17 mouse cellular contexts compared by ENCODE assay signal in the genomic region with DNA sequence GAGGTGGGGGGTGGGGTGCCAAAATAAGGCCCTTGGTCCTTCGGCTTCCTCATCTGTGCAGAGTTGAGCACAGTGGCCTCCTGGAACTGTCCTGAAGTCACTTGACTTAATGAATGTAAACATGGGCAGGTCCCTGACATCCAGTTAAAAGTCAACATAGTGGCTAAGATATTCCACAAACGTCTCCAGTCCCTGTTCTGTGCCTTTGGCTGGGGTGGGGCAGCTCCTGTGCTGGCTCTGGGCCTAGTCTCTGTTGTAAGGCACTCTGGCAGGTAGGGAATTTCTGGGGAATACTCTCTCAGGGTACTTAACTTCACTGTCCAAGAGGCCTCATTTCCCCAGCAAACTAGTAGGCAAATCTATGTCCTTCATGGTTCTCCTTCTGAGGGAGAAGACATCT. TPM values are rescaled to one million over a fixed set of nuclear protein-coding genes. Genes with fewer than 3 reads are reported as not detected.
A peak's percentile ranks its signal among the peaks of the same experiment; 100 is the strongest.
DNase-seq lines count a peak whose midpoint lies in the region; ATAC-seq and TF ChIP-seq lines count a peak whose summit lies in the region.
"Had no signal": no experiment of that assay in that cellular context is flagged by ENCODE, and none has a peak within 500 bp of the region (broad histone marks: within the 10 kb centered on the region; RNA-seq: fewer than 3 reads in every experiment).

No protein-coding gene starts in this region.

- H3K4me1 ChIP-seq in bone marrow, adult 2 months (ENCODE audit: control insufficient read depth, insufficient read depth, low read length): peaks cover 3% of the 10 kb centered on the region; the same call in 1 of the 2 replicates
- peaks cover 4% of the 10 kb centered on the region; the same call in 1 of the 2 replicates for H3K4me1 ChIP-seq in intestine, embryonic 14.5 days (replicated peaks; ENCODE audit: control insufficient read depth, insufficient read depth, low read length)
- H3K4me1 ChIP-seq: forebrain, embryonic 15.5 days; neural tube, embryonic 12.5 days had no signal

- ATAC-seq in intestine, embryonic 14.5 days (replicated peaks; ENCODE audit: low FRiP score, low TSS enrichment, low read depth): no peak
- ATAC-seq: forebrain, embryonic 15.5 days; inflammation-experienced regulatory T-cells, adult 6 months had no signal

- H3K9ac ChIP-seq in intestine, embryonic 14.5 days (ENCODE audit: low read length): no peak overlapping the region
- H3K9ac ChIP-seq: forebrain, embryonic 15.5 days; neural tube, embryonic 12.5 days had no signal

- no peak overlapping the region for H3K4me3 ChIP-seq in bone marrow, adult 2 months (replicated peaks; ENCODE audit: control insufficient read depth, low read depth, low read length)
- H3K4me3 ChIP-seq in intestine, embryonic 14.5 days (ENCODE audit: low read depth, low read length): no peak overlapping the region
- H3K4me3 ChIP-seq: forebrain, embryonic 15.5 days; gastrocnemius, adult 2 months; megakaryocyte, embryonic 14.5 days; neural tube, embryonic 12.5 days had no signal

- H3K9me3 ChIP-seq in intestine, embryonic 14.5 days (ENCODE audit: control insufficient read depth, low read length): no peaks in the 10 kb centered on the region
- H3K9me3 ChIP-seq: forebrain, embryonic 15.5 days; megakaryocyte, embryonic 14.5 days; neural tube, embryonic 12.5 days had no signal

- WGBS in bone marrow, adult 2 months: 71% methylated on average over 2 of the region's 2 CpGs
- WGBS in intestine, embryonic 14.5 days: 41% methylated on average over 2 of the region's 2 CpGs

- peak; percentile 51 for DNase-seq in intestine, embryonic 14.5 days (ENCODE audit: low spot score)
- DNase-seq in lung, adult 18-20 months: peak; percentile 73 to 82
- peak; percentile 36 to 57 for DNase-seq in lung, postnatal 4 days
- DNase-seq in gastrocnemius, adult 18-20 months (ENCODE audit: low spot score): no peak
- DNase-seq in kidney, postnatal 10 days: no peak
- DNase-seq in urinary bladder, postnatal 10 days (ENCODE audit: low spot score): no peak
- DNase-seq: cerebellum, adult 18-20 months; gastrocnemius, adult 2 months; heart, adult 18-20 months; kidney, postnatal 36 days; right cerebral cortex, postnatal 4 days had no signal

- no peak for TF ChIP-seq CTCF in bone marrow, adult 2 months (IDR thresholded peaks at IDR 0.05; ENCODE audit: control insufficient read depth, insufficient read depth, low read length)

- no peak for TF ChIP-seq POLR2A in bone marrow, adult 2 months (IDR thresholded peaks at IDR 0.05; ENCODE audit: borderline replicate concordance, control insufficient read depth, low read depth, low read length)

- H3K4me2 ChIP-seq in intestine, embryonic 14.5 days (ENCODE audit: low read length): no peak overlapping the region
- H3K4me2 ChIP-seq: forebrain, embryonic 15.5 days; neural tube, embryonic 12.5 days had no signal

- no peaks in the 10 kb centered on the region for H3K36me3 ChIP-seq in intestine, embryonic 14.5 days (ENCODE audit: control insufficient read depth, insufficient read depth, low read length)
- H3K36me3 ChIP-seq: forebrain, embryonic 15.5 days; G1E; neural tube, embryonic 12.5 days had no signal

- no peaks in the 10 kb centered on the region for H3K27me3 ChIP-seq in intestine, embryonic 14.5 days (replicated peaks; ENCODE audit: control insufficient read depth, insufficient read depth, low read length)
- H3K27me3 ChIP-seq: forebrain, embryonic 15.5 days; neural tube, embryonic 12.5 days had no signal

- H3K27ac ChIP-seq in bone marrow, adult 2 months (ENCODE audit: control insufficient read depth, insufficient read depth, low read depth, low read length, poor library complexity): peak overlapping the region; percentile 75
- no peak overlapping the region for H3K27ac ChIP-seq in intestine, embryonic 14.5 days (ENCODE audit: low read depth)
- H3K27ac ChIP-seq: forebrain, embryonic 15.5 days; gastrocnemius, adult 2 months; neural tube, embryonic 12.5 days had no signal

RNA-seq across cellular contexts. Expression of a gene that starts 4.9 kb away (rescaled TPM):
- polyA plus RNA-seq in bone marrow, adult 2 months (2011; ENCODE audit: insufficient read depth, insufficient read length, low replicate concordance, missing spikeins): 12.5 and 26.2 TPM in 2 replicates
- 20.2 and 20.9 TPM in 2 replicates for polyA plus RNA-seq in intestine, embryonic 14.5 days (2014; fragmentation: Nextera tagmentation; extraction: Ambion mirVana)
- total RNA-seq in gastrocnemius, adult 18-20 months (2021): 1 to 10 TPM; 3.6 to 4.7 TPM

Comparison
In these comparisons a context has a peak if more than half of its experiments do, and no peak if none do; other contexts are left out.
1. DNase-seq: peak in intestine, embryonic 14.5 days (single experiment), lung, adult 18-20 months (2 of 2) and lung, postnatal 4 days (2 of 2); none in gastrocnemius, adult 18-20 months (single experiment), kidney, postnatal 10 days (single experiment) and urinary bladder, postnatal 10 days (single experiment).